Mouse (Mus musculus) lung, adult 2 months (tissue): Measurements from ENCODE around the gene Zbtb20.

Experiments used
- CTCF ChIP-seq: fragments of 200-500 bp; IDR thresholded peaks from 2 replicates; pipeline ENCODE4 v1.5.1; 2011; ENCODE audit warnings: mild to moderate bottlenecking, low read length, control low read depth; ENCODE audit not compliant: insufficient read depth
- POLR2A ChIP-seq: fragments of 200-500 bp; IDR thresholded peaks from 2 replicates; pipeline ENCODE4 v1.6.1; 2011; ENCODE audit warnings: low read depth, mild to moderate bottlenecking, control low read depth, low read length, borderline replicate concordance; ENCODE audit errors: extremely low read depth

DNA sequence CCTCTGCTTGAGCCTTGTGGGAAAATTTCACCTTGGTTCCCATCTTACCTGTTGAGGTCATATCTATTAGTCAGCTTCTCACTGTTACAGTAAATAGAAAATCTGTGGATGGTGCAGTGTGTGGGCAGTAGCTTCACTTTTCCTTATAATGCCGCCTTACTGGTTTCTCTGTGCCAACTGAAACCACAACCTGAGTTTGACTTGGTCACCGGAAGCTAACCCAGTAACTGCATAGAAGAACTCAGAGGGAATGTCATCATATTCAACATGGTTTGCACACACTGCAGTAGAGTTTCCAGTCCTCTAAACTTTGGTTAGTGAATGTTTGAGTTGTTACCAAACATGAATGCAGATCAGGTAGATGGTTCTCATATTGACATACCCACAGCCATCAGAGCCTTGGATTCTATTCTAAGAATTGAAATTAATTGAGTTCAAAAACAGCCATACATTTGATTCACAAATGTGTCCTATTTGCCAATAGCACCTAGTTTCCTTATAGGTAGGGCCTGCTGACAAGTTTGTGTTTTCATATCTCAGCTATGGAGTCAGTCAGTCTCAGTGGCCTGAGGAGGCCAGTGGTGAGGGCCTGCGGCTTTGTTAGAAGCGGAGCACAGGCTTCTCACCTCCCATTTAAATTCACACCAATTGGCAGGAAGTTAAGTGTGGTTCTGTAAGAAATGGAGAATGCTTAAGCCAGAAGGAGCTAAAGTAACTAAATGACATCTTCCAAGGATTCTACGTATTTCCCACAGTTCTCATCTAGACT is 44.5 kb downstream of the Zbtb20 start:
- no peak for TF ChIP-seq POLR2A
- TF ChIP-seq CTCF = no peak
